Mouse (Mus musculus): ENCODE data around the gene Tmem43.

The Tmem43 gene

DNA sequence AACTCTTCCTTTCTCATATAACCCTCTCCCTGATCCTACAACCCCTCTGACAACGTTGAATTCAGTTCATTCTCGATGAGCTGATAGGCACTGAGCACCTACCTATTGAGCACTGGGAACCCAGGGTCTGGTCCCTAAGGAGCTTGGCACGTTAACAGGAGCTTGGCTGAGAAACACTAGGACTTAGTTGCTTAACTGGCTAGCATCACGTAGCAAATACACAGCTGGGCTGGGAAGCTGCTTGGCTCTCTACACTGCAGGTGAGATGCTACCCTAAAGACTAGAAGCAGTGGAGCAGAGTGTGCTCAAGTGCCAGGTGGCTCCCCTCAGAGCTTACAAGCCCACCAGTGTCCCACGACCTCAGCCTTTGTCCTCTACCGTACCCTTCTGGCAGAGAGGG, 59.2 kb downstream of the Tmem43 start:
- no peak for ATAC-seq (ENCODE audit: insufficient number of reproducible peaks, low FRiP score, low TSS enrichment)

DNA sequence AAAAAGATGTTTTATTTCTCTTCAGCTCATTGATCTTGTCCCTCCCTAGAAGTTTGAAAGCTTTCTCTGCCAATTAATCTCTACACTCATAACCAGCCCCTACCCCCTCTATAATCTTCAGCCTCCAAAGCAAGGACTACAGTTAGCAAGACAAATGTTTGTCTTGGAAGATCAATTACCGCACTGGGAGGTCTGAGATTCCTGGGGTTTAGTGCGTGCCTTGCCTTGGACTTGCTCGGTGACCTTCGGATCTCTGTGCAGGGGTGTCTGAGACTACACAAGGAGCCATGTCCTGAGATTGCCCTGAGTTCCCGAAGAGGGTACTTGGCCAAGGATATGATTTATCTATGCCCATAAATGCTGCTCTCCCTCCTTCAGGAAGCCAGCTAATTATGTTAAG, 59.9 kb downstream of the Tmem43 start:
- ATAC-seq (ENCODE audit: insufficient number of reproducible peaks, low FRiP score, low TSS enrichment) = no peak

DNA sequence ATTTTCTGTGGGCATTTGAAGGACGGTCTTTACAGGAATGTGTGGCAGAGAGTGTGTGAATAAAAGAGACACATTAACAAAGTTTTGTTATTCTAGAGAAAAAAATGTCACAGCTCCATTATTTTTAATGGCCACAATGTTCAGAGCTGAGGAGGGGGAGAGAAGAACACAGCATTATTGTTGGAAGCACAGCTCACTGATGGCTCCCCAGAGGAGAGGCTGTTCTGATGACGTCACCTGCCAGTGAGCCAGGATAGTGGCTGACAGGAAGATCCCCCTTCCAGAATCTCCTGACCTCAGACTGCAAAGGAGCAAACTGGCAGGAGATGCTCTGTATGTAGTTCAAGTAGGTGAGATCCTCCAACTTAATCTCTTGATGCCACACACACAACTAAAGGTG, 60.3 kb downstream of the Tmem43 start:
- ATAC-seq (ENCODE audit: insufficient number of reproducible peaks, low FRiP score, low TSS enrichment) = no peak

DNA sequence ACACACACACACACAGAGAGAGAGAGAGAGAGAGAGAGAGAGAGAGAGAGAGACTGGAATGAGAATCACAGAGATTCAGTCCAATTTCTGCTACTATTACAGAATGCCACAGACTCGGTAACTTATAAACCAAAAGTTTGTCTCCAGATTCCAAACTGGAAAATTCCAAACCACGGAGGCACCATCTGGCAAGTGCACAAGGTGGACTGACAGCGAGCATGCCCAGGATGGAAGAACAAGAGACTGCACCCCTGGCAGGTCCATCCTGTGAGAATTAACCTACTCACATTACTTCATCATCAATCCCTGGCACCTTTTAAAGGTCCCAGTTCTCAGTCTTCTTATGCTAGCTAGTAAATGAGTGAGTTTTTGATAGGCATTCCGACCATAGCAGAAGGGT, 60.8 kb downstream of the Tmem43 start:
- no peak for ATAC-seq (ENCODE audit: insufficient number of reproducible peaks, low FRiP score, low TSS enrichment)

DNA sequence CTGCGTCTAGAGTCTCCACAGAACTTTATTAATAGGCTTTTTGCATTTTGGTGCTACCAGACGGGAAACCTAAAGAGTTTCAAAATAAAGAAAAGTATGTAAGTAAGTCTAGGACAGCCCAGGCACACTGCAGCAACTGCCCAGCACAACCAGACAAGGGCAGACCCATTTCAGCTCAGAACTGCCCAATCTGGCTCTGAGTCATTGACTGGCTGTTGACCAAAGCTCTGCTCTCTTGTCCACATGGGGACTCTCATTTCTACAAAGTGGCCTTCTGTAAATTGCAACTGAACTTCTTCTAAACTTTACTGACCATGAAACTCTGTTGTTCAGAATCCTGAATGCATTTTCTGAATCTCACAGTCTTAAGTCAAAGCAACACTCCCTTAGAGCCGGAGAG, 61.7 kb downstream of the Tmem43 start:
- no peak for ATAC-seq (ENCODE audit: insufficient number of reproducible peaks, low FRiP score, low TSS enrichment)

DNA sequence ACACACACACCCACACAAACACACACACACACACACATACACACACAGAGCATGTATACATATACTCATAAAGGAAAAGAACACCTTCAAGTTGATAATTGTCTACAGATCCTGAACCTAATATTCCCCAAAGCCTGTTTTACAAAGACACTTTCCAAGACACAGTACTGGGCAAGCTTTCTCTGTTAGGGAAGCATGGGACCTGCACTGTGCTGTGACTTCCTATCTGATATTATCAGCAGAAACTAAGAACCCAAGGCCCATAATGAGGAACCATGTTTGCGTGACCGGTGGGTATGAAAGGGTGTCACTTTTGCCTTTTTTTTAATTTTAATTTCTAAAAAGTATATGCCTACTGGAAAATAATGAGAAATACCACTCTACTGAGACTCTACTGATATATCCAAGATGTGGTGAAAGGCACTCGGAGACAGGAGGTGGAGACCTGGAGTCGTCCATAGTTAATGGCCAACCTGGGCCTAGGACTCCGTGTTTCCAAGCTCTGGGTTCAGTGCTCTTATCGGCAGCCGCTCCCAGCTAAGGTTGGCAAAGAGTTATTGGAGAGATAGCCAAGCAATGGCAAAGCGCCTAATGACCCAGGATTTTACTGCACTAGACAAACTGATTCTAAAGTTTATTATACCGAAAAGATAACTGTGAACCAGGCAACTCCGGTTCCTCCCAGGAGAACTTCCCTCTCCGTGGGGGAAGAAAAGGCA, 62.7 kb downstream of the Tmem43 start:
- ATAC-seq (ENCODE audit: insufficient number of reproducible peaks, low FRiP score, low TSS enrichment) = no peak
